In the genomic region with DNA sequence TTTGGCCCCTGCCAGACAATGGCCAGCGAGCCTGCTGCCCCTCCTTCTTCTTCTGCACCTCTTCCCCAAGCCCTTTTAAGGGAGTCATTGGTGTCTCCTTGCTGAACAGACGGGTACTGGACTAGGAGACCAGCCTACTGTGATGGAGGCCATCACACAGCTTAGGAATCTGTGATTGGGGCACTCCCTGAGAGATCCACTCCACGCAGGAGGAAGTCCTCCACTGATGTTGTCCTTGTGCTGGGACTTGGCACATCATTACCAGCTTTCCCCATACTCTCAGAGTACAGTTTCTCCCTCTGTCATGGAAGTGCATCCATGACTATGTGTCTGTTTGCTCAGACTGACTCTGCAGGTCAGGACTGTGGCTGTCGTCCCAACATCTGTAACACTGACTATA, we compare ENCODE assay signal across 17 mouse cellular contexts.
DNase-seq lines count a peak whose midpoint lies in the region; ATAC-seq lines count a peak whose summit lies in the region.
"Had no signal": no experiment of that assay in that cellular context is flagged by ENCODE, and none has a peak within 500 bp of the region (broad histone marks: within the 10 kb centered on the region; RNA-seq: fewer than 3 reads in every experiment).

No protein-coding gene starts in this region.

- no peak overlapping the region for H3K27ac ChIP-seq in kidney, embryonic 15.5 days
- H3K27ac ChIP-seq in neural tube, embryonic 13.5 days (replicated peaks): peak overlapping the region; percentile 34
- H3K27ac ChIP-seq: embryonic facial prominence, embryonic 13.5 days; forebrain, embryonic 13.5 days; hindbrain, embryonic 12.5 days; left cerebral cortex, adult 2 months had no signal

- no peak overlapping the region for H3K4me2 ChIP-seq in kidney, embryonic 15.5 days
- H3K4me2 ChIP-seq in neural tube, embryonic 13.5 days: no peak overlapping the region
- H3K4me2 ChIP-seq: embryonic facial prominence, embryonic 13.5 days; forebrain, embryonic 13.5 days; heart, embryonic 11.5 days; hindbrain, embryonic 12.5 days; midbrain, embryonic 11.5 days had no signal

- no peak overlapping the region for H3K4me3 ChIP-seq in kidney, embryonic 15.5 days (replicated peaks)
- no peak overlapping the region for H3K4me3 ChIP-seq in neural tube, embryonic 13.5 days
- H3K4me3 ChIP-seq: embryonic facial prominence, embryonic 13.5 days; erythroblast, embryonic 14.5 days; forebrain, embryonic 13.5 days; hindbrain, embryonic 12.5 days; left cerebral cortex, adult 2 months had no signal

- H3K27me3 ChIP-seq in kidney, embryonic 15.5 days: no peaks in the 10 kb centered on the region
- no peaks in the 10 kb centered on the region for H3K27me3 ChIP-seq in neural tube, embryonic 13.5 days
- H3K27me3 ChIP-seq: embryonic facial prominence, embryonic 13.5 days; forebrain, embryonic 13.5 days; hindbrain, embryonic 12.5 days had no signal

- DNase-seq in kidney, postnatal 36 days: no peak
- DNase-seq in neural tube, embryonic 10.5 days (ENCODE audit: extremely low spot score, low spot score): no peak
- no peak for DNase-seq in right cerebral cortex, postnatal 36 days (ENCODE audit: low spot score in 2 of 2)
- no peak for DNase-seq in adrenal gland, adult 8-10 months
- DNase-seq: embryo, embryonic 11 days; gastrocnemius, postnatal 10 days; right cerebral cortex, postnatal 4 days had no signal

- H3K9me3 ChIP-seq in kidney, embryonic 15.5 days (replicated peaks): no peaks in the 10 kb centered on the region
- H3K9me3 ChIP-seq in neural tube, embryonic 13.5 days: no peaks in the 10 kb centered on the region
- H3K9me3 ChIP-seq: embryonic facial prominence, embryonic 13.5 days; forebrain, embryonic 13.5 days; hindbrain, embryonic 12.5 days had no signal

- H3K9ac ChIP-seq in kidney, embryonic 15.5 days: no peak overlapping the region
- H3K9ac ChIP-seq in neural tube, embryonic 13.5 days: no peak overlapping the region
- H3K9ac ChIP-seq: embryonic facial prominence, embryonic 13.5 days; forebrain, embryonic 13.5 days; hindbrain, embryonic 12.5 days had no signal

- ATAC-seq in kidney, embryonic 15.5 days (replicated peaks; ENCODE audit: low FRiP score): peak; percentile 35; the same call in 1 of the 2 replicates
- ATAC-seq in neural tube, embryonic 13.5 days (ENCODE audit: low read depth): no peak
- peak; percentile 29 for ATAC-seq in megakaryocyte progenitor cell, adult 5-6 weeks (replicated peaks; ENCODE audit: poor library complexity)
- ATAC-seq: forebrain, embryonic 13.5 days had no signal

- H3K36me3 ChIP-seq in kidney, embryonic 15.5 days: no peaks in the 10 kb centered on the region
- peaks cover 12% of the 10 kb centered on the region; the same call in 1 of the 2 replicates for H3K36me3 ChIP-seq in neural tube, embryonic 13.5 days

- WGBS in kidney, embryonic 15.5 days: 67% methylated on average over 4 of the region's 4 CpGs
- WGBS in neural tube, embryonic 13.5 days: 77% methylated on average over 4 of the region's 4 CpGs

- H3K4me1 ChIP-seq in kidney, embryonic 15.5 days: peaks cover 15% of the 10 kb centered on the region
- H3K4me1 ChIP-seq in neural tube, embryonic 13.5 days (replicated peaks): peaks cover 19% of the 10 kb centered on the region
